Mouse (Mus musculus): ENCODE results near the gene Numb. TPM values are rescaled to one million over a fixed set of nuclear protein-coding genes. Genes with fewer than 3 reads are reported as not detected.

Numb gene
- polyA plus RNA-seq, 1 experiment from 2014 or later = 30.9 TPM

GRCm38 (mm10) chr12:83763311-83764043 lies 158.3 kb downstream of the Numb start, which contains the start of gene Papln:
Papln (plus strand) TSS chr12:83763634.
- no peak for DNase-seq (ENCODE audit: low read depth, low spot score)
- ChIA-PET CTCF (interaction anchor here (1.3 kb wide), 1 partner anchor 29 kb away, joined by 4 read pairs; no protein-coding TSS in a partner anchor), POLR2A (interaction anchor here (1.0 kb wide), 1 partner anchor 79 kb away, joined by 3 read pairs; no protein-coding TSS in a partner anchor)
- in situ Hi-C loops (cut with MboI; ENCODE audit: low pct_unique_long_range_greater_than_20kb) = loop anchor here (25.0 kb wide), 1 partner anchor 651 kb away; no protein-coding TSS in a partner anchor
- no peak for ATAC-seq
- TF ChIP-seq CTCF (IDR thresholded peaks at IDR 0.05) = no peak
- H3K27me3 ChIP-seq = no peaks in the 10 kb centered on the region

GRCm38 (mm10) chr12:83762706-83763105 lies 159.0 kb downstream of the Numb start:
- no peaks in the 10 kb centered on the region for H3K27me3 ChIP-seq
- TF ChIP-seq CTCF (IDR thresholded peaks at IDR 0.05) = no peak
- CTCF ChIA-PET = no interaction called here
- ATAC-seq = no peak
- POLR2A ChIA-PET = interaction anchor here (1.0 kb wide), 1 partner anchor 80 kb away, joined by 3 read pairs; no protein-coding TSS in a partner anchor
- in situ Hi-C loops (cut with MboI; ENCODE audit: low pct_unique_long_range_greater_than_20kb) = loop anchor here (25.0 kb wide), 1 partner anchor 650 kb away; no protein-coding TSS in a partner anchor
- DNase-seq (ENCODE audit: low read depth, low spot score) = no peak

GRCm38 (mm10) chr12:83760201-83760600 lies 161.5 kb downstream of the Numb start:
- in situ Hi-C loops (cut with MboI; ENCODE audit: low pct_unique_long_range_greater_than_20kb) = loop anchor here (25.0 kb wide), 1 partner anchor 648 kb away; no protein-coding TSS in a partner anchor
- POLR2A ChIA-PET = no interaction called here
- TF ChIP-seq CTCF (IDR thresholded peaks at IDR 0.05) = no peak
- no peak for DNase-seq (ENCODE audit: low read depth, low spot score)
- H3K27me3 ChIP-seq = no peaks in the 10 kb centered on the region
- ATAC-seq = no peak
- CTCF ChIA-PET = interaction anchor here (1.5 to 2.4 kb wide), 3 partner anchors 9 to 46 kb away, joined by 3 to 9 read pairs (median 4); no protein-coding TSS in a partner anchor

GRCm38 (mm10) chr12:83758735-83759134 lies 163.0 kb downstream of the Numb start:
- no peaks in the 10 kb centered on the region for H3K27me3 ChIP-seq
- no peak for TF ChIP-seq CTCF (IDR thresholded peaks at IDR 0.05)
- DNase-seq (ENCODE audit: low read depth, low spot score) (no peak), ATAC-seq (no peak)
- in situ Hi-C loops (cut with MboI; ENCODE audit: low pct_unique_long_range_greater_than_20kb) = loop anchor here (25.0 kb wide), 1 partner anchor 646 kb away; no protein-coding TSS in a partner anchor
- CTCF ChIA-PET = interaction anchor here (2.0 to 2.4 kb wide), 2 partner anchors 8 to 11 kb away, joined by 4 to 9 read pairs; no protein-coding TSS in a partner anchor
- POLR2A ChIA-PET = no interaction called here

GRCm38 (mm10) chr12:83752495-83752894 lies 169.2 kb downstream of the Numb start:
- ChIA-PET CTCF (no interaction called here), POLR2A (no interaction called here)
- TF ChIP-seq CTCF (IDR thresholded peaks at IDR 0.05) = no peak
- H3K27me3 ChIP-seq = no peaks in the 10 kb centered on the region
- in situ Hi-C loops (cut with MboI; ENCODE audit: low pct_unique_long_range_greater_than_20kb) = loop anchor here (25.0 kb wide), 1 partner anchor 640 kb away; no protein-coding TSS in a partner anchor
- DNase-seq (ENCODE audit: low read depth, low spot score) (no peak), ATAC-seq (no peak)

GRCm38 (mm10) chr12:83749186-83749585 lies 172.5 kb downstream of the Numb start:
- no peak for DNase-seq (ENCODE audit: low read depth, low spot score)
- no peak for TF ChIP-seq CTCF (IDR thresholded peaks at IDR 0.05)
- no peaks in the 10 kb centered on the region for H3K27me3 ChIP-seq
- in situ Hi-C loops (cut with MboI; ENCODE audit: low pct_unique_long_range_greater_than_20kb) = no loop called here
- POLR2A ChIA-PET = no interaction called here
- ATAC-seq = no peak
- CTCF ChIA-PET = no interaction called here

Other genes with a start within 250 kb of the Numb start
- gene Psen1, start 233.8 kb downstream of the Numb start, polyA plus RNA-seq (2021) = 59.9 TPM
- gene Papln, start 158.3 kb downstream of the Numb start, polyA plus RNA-seq (2021) = 2.7 TPM
- gene Riox1, start 28.7 kb upstream of the Numb start, polyA plus RNA-seq (2021) = 12.4 TPM
- not detected for gene Heatr4, start 62.9 kb upstream of the Numb start, polyA plus RNA-seq (2021)
- gene Acot2, start 65.9 kb upstream of the Numb start, polyA plus RNA-seq (2021) = 33.7 TPM
- 35.0 TPM for gene Acot1, start 87.6 kb upstream of the Numb start, polyA plus RNA-seq (2021)
- 0.33 TPM for gene Acot4, start 116.4 kb upstream of the Numb start, polyA plus RNA-seq (2021)
- not detected for gene Gm49366, start 117.0 kb upstream of the Numb start, polyA plus RNA-seq (2021)
- gene Acot3, start 130.2 kb upstream of the Numb start, polyA plus RNA-seq (2021) = 1.6 TPM
- 1.1 TPM for gene Acot5, start 147.4 kb upstream of the Numb start, polyA plus RNA-seq (2021)
- gene Acot6, start 178.7 kb upstream of the Numb start, polyA plus RNA-seq (2021) = 0.09 TPM
- 23.6 TPM for gene Dnal1, start 192.4 kb upstream of the Numb start, polyA plus RNA-seq (2021)
- 1.2 TPM for gene Pnma1, start 226.6 kb upstream of the Numb start, polyA plus RNA-seq (2021)

Measured in Patski (cell line).